Mouse (Mus musculus): ENCODE data around the gene Zdhhc6. TPM values are rescaled to one million over a fixed set of nuclear protein-coding genes. Genes with fewer than 3 reads are reported as not detected.
A peak's percentile ranks its signal among the peaks of the same experiment; 100 is the strongest.

The Zdhhc6 gene
- polyA plus RNA-seq, 1 experiment from 2014 or later, result 106 TPM

- no peaks in the 10 kb centered on the region; the same call in 1 of the 2 replicates for H3K27me3 ChIP-seq (ENCODE audit: insufficient read depth, poor library complexity, severe bottlenecking)
- WGBS, result 80% methylated on average over 9 of the region's 9 CpGs
- no peaks in the 10 kb centered on the region for H3K9me3 ChIP-seq
- peaks cover 7% of the 10 kb centered on the region for H3K4me1 ChIP-seq (replicated peaks)
- H3K27ac ChIP-seq, result no peak overlapping the region
- H3K4me3 ChIP-seq, result no peak overlapping the region
- H3K36me3 ChIP-seq, result no peaks in the 10 kb centered on the region
- no peak for DNase-seq (ENCODE audit: low spot score)
Measured at GRCm38 (mm10) chr19:55247991-55248520, 67.8 kb downstream of the Zdhhc6 start.

- WGBS, result 85% methylated on average over 5 of the region's 5 CpGs
- Histone ChIP-seq H3K27ac (no peak overlapping the region), H3K4me3 (no peak overlapping the region), H3K27me3 (ENCODE audit: insufficient read depth, poor library complexity, severe bottlenecking) (no peaks in the 10 kb centered on the region; the same call in 1 of the 2 replicates), H3K9me3 (no peaks in the 10 kb centered on the region), H3K4me1 (replicated peaks) (peaks cover 4% of the 10 kb centered on the region; the same call in 1 of the 2 replicates), H3K36me3 (no peaks in the 10 kb centered on the region)
- no peak for DNase-seq (ENCODE audit: low spot score)
Measured at GRCm38 (mm10) chr19:55247563-55247962, 68.3 kb downstream of the Zdhhc6 start.

- H3K27ac ChIP-seq, result peak overlapping the region; percentile 60; the same call in 1 of the 2 replicates
- peaks cover 4% of the 10 kb centered on the region; the same call in 1 of the 2 replicates for H3K4me1 ChIP-seq (replicated peaks)
- no peaks in the 10 kb centered on the region for H3K36me3 ChIP-seq
- DNase-seq (ENCODE audit: low spot score), result peak; percentile 17
- H3K27me3 ChIP-seq (ENCODE audit: insufficient read depth, poor library complexity, severe bottlenecking), result no peaks in the 10 kb centered on the region; the same call in 1 of the 2 replicates
- H3K4me3 ChIP-seq, result no peak overlapping the region
- 26% methylated on average over 7 of the region's 7 CpGs for WGBS
- no peaks in the 10 kb centered on the region for H3K9me3 ChIP-seq
Measured at GRCm38 (mm10) chr19:55244791-55245231, 71.0 kb downstream of the Zdhhc6 start.

GRCm38 (mm10) chr19:55241186-55241645 is 74.6 kb downstream of the Zdhhc6 start, which contains the start of gene Gucy2g:
Gucy2g (minus strand) TSS chr19:55241236.
- H3K27me3 ChIP-seq (ENCODE audit: insufficient read depth, poor library complexity, severe bottlenecking), result no peaks in the 10 kb centered on the region; the same call in 1 of the 2 replicates
- no peaks in the 10 kb centered on the region for H3K36me3 ChIP-seq
- 69% methylated on average over 6 of the region's 6 CpGs for WGBS

GRCm38 (mm10) chr19:55239766-55240426 is 75.9 kb downstream of the Zdhhc6 start:
- no peak for DNase-seq (ENCODE audit: low spot score)
- Histone ChIP-seq H3K36me3 (no peaks in the 10 kb centered on the region), H3K9me3 (no peaks in the 10 kb centered on the region), H3K27ac (no peak overlapping the region), H3K4me3 (no peak overlapping the region), H3K27me3 (ENCODE audit: insufficient read depth, poor library complexity, severe bottlenecking) (no peaks in the 10 kb centered on the region), H3K4me1 (replicated peaks) (peaks cover 2% of the 10 kb centered on the region; the same call in 1 of the 2 replicates)
- WGBS, result 83% methylated on average over 6 of the region's 6 CpGs

More at GRCm38 (mm10) chr19:55241186-55241645, 74.6 kb downstream of the Zdhhc6 start, which contains the start of gene Gucy2g:
- no peak for DNase-seq (ENCODE audit: low spot score)
- H3K4me1 ChIP-seq (replicated peaks), result peaks cover 4% of the 10 kb centered on the region; the same call in 1 of the 2 replicates
- no peaks in the 10 kb centered on the region for H3K9me3 ChIP-seq
- no peak within 1 kb of the TSS for H3K27ac ChIP-seq
- H3K4me3 ChIP-seq, result no peak within 1 kb of the TSS

- H3K27ac ChIP-seq, result no peak overlapping the region
- no peaks in the 10 kb centered on the region for H3K9me3 ChIP-seq
- 0 out of 2 replicates have a peak, but pooled peaks cover 3% of the 10 kb centered on the region for H3K4me1 ChIP-seq (replicated peaks)
- H3K36me3 ChIP-seq, result no peaks in the 10 kb centered on the region
- DNase-seq (ENCODE audit: low spot score), result no peak
- H3K27me3 ChIP-seq (ENCODE audit: insufficient read depth, poor library complexity, severe bottlenecking), result no peaks in the 10 kb centered on the region
- H3K4me3 ChIP-seq, result no peak overlapping the region
- 83% methylated on average over 5 of the region's 5 CpGs for WGBS
Measured at GRCm38 (mm10) chr19:55236564-55236963, 79.3 kb downstream of the Zdhhc6 start.

- H3K27ac ChIP-seq, result no peak overlapping the region
- no peaks in the 10 kb centered on the region for H3K9me3 ChIP-seq
- H3K4me1 ChIP-seq (replicated peaks), result peaks cover 3% of the 10 kb centered on the region; the same call in 1 of the 2 replicates
- 56% methylated on average over 2 of the region's 2 CpGs for WGBS
- no peak for DNase-seq (ENCODE audit: low spot score)
- no peak overlapping the region for H3K4me3 ChIP-seq
- H3K27me3 ChIP-seq (ENCODE audit: insufficient read depth, poor library complexity, severe bottlenecking), result no peaks in the 10 kb centered on the region
- H3K36me3 ChIP-seq, result no peaks in the 10 kb centered on the region
Measured at GRCm38 (mm10) chr19:55236026-55236425, 79.8 kb downstream of the Zdhhc6 start.

- H3K27ac ChIP-seq, result no peak overlapping the region
- H3K36me3 ChIP-seq, result no peaks in the 10 kb centered on the region
- H3K27me3 ChIP-seq (ENCODE audit: insufficient read depth, poor library complexity, severe bottlenecking), result no peaks in the 10 kb centered on the region
- H3K4me3 ChIP-seq, result no peak overlapping the region
- WGBS, result 51% methylated on average over 8 of the region's 8 CpGs
- peaks cover 3% of the 10 kb centered on the region; the same call in 1 of the 2 replicates for H3K4me1 ChIP-seq (replicated peaks)
- no peaks in the 10 kb centered on the region for H3K9me3 ChIP-seq
- no peak for DNase-seq (ENCODE audit: low spot score)
Measured at GRCm38 (mm10) chr19:55232136-55232535, 83.7 kb downstream of the Zdhhc6 start.

- H3K27ac ChIP-seq, result no peak overlapping the region
- H3K4me1 ChIP-seq (replicated peaks), result peaks cover 3% of the 10 kb centered on the region; the same call in 1 of the 2 replicates
- 88% methylated on average over 10 of the region's 10 CpGs for WGBS
- no peak overlapping the region for H3K4me3 ChIP-seq
- no peak for DNase-seq (ENCODE audit: low spot score)
- H3K27me3 ChIP-seq (ENCODE audit: insufficient read depth, poor library complexity, severe bottlenecking), result no peaks in the 10 kb centered on the region
- H3K9me3 ChIP-seq, result no peaks in the 10 kb centered on the region
- H3K36me3 ChIP-seq, result no peaks in the 10 kb centered on the region
Measured at GRCm38 (mm10) chr19:55231081-55231480, 84.8 kb downstream of the Zdhhc6 start.

GRCm38 (mm10) chr19:55227135-55227534 is 88.7 kb downstream of the Zdhhc6 start:
- no peaks in the 10 kb centered on the region for H3K36me3 ChIP-seq
- H3K27me3 ChIP-seq (ENCODE audit: insufficient read depth, poor library complexity, severe bottlenecking), result no peaks in the 10 kb centered on the region
- peaks cover 2% of the 10 kb centered on the region; the same call in 1 of the 2 replicates for H3K4me1 ChIP-seq (replicated peaks)
- DNase-seq (ENCODE audit: low spot score), result no peak
- H3K27ac ChIP-seq, result no peak overlapping the region
- no peak overlapping the region for H3K4me3 ChIP-seq
- WGBS, result 89% methylated on average over 7 of the region's 7 CpGs
- no peaks in the 10 kb centered on the region for H3K9me3 ChIP-seq

- Histone ChIP-seq H3K9me3 (no peaks in the 10 kb centered on the region), H3K27me3 (ENCODE audit: insufficient read depth, poor library complexity, severe bottlenecking) (no peaks in the 10 kb centered on the region), H3K4me1 (replicated peaks) (no peaks in the 10 kb centered on the region; the same call in 1 of the 2 replicates), H3K4me3 (no peak overlapping the region), H3K27ac (no peak overlapping the region), H3K36me3 (no peaks in the 10 kb centered on the region)
- no peak for DNase-seq (ENCODE audit: low spot score)
- WGBS, result 71% methylated on average over 5 of the region's 5 CpGs
Measured at GRCm38 (mm10) chr19:55226621-55227020, 89.2 kb downstream of the Zdhhc6 start.

- H3K36me3 ChIP-seq, result no peaks in the 10 kb centered on the region
- no peaks in the 10 kb centered on the region for H3K9me3 ChIP-seq
- WGBS, result 93% methylated on average over 9 of the region's 9 CpGs
- H3K4me1 ChIP-seq (replicated peaks), result peaks cover 7% of the 10 kb centered on the region
- peaks cover 11% of the 10 kb centered on the region; the same call in 1 of the 2 replicates for H3K27me3 ChIP-seq (ENCODE audit: insufficient read depth, poor library complexity, severe bottlenecking)
- H3K4me3 ChIP-seq, result no peak overlapping the region
- no peak overlapping the region for H3K27ac ChIP-seq
- no peak for DNase-seq (ENCODE audit: low spot score)
Measured at GRCm38 (mm10) chr19:55222268-55222667, 93.6 kb downstream of the Zdhhc6 start.
